Mouse (Mus musculus): ENCODE data around the gene Zrsr1. TPM values are rescaled to one million over a fixed set of nuclear protein-coding genes. Genes with fewer than 3 reads are reported as not detected.

Gene Zrsr1
- polyA plus RNA-seq, 1 experiment: 5.6 TPM

DNA sequence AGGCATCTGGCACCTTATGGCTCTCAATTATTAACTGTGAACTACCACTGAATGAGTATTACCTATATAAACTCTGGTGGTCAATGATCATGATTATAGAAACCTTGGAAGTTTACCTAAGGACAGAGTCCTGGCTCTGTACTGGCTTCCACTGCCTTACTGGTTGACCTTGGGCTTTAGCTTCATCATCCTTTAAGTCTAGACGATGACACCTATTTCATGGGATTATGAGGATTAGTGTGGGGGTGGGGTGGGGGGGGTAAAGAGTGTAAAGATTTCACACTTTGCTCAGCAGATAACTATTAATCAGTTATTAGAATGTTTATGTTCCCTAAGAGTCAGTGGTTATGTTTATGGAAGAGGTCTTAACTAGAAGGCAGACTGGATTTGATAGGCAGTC is 18.0 kb downstream of the Zrsr1 start:
- Histone ChIP-seq H3K4me2 (ENCODE audit: low read depth) (peak overlapping the region; percentile 77), H3K36me3 (ENCODE audit: control insufficient read depth, insufficient read depth) (peaks cover 14% of the 10 kb centered on the region), H3K79me2 (ENCODE audit: control insufficient read depth, insufficient read depth) (peaks cover 40% of the 10 kb centered on the region), H3K4me3 (peak overlapping the region; percentile 49), H3ac (ENCODE audit: control insufficient read depth, insufficient read length) (no peak overlapping the region), H3K27me3 (ENCODE audit: control insufficient read depth, insufficient read depth, insufficient read length) (no peaks in the 10 kb centered on the region)
- TF ChIP-seq SRF (IDR thresholded peaks at IDR 0.05; ENCODE audit: control insufficient read depth, insufficient read length, low read depth) (no peak), TCF3 (IDR thresholded peaks at IDR 0.05; ENCODE audit: insufficient read length, low read depth) (no peak), CEBPB (IDR thresholded peaks at IDR 0.05; ENCODE audit: insufficient read depth, poor library complexity, severe bottlenecking) (no peak), MAX (IDR thresholded peaks at IDR 0.05; ENCODE audit: low read depth) (no peak), TCF12 (IDR thresholded peaks at IDR 0.05; ENCODE audit: insufficient read depth, poor library complexity, severe bottlenecking) (no peak), POLR2A (IDR thresholded peaks at IDR 0.05; ENCODE audit: insufficient read length, low read depth) (no peak), MYOG (IDR thresholded peaks at IDR 0.05; ENCODE audit: control insufficient read depth in 1 of 3, insufficient read depth in 1 of 3, insufficient read length in 2 of 3, low read depth in 2 of 3) (no peak), POLR2AphosphoS2 (IDR thresholded peaks at IDR 0.05; ENCODE audit: insufficient read length, low read depth) (no peak), E2F4 (IDR thresholded peaks at IDR 0.05; ENCODE audit: insufficient read depth) (no peak), REST (IDR thresholded peaks at IDR 0.05; ENCODE audit: insufficient read depth, insufficient read length) (no peak), USF1 (IDR thresholded peaks at IDR 0.05; ENCODE audit: low read depth) (no peak), MYOD1 (IDR thresholded peaks at IDR 0.05; ENCODE audit: control insufficient read depth in 1 of 3, insufficient read length in 2 of 3, low read depth in 2 of 3) (no peak)

DNA sequence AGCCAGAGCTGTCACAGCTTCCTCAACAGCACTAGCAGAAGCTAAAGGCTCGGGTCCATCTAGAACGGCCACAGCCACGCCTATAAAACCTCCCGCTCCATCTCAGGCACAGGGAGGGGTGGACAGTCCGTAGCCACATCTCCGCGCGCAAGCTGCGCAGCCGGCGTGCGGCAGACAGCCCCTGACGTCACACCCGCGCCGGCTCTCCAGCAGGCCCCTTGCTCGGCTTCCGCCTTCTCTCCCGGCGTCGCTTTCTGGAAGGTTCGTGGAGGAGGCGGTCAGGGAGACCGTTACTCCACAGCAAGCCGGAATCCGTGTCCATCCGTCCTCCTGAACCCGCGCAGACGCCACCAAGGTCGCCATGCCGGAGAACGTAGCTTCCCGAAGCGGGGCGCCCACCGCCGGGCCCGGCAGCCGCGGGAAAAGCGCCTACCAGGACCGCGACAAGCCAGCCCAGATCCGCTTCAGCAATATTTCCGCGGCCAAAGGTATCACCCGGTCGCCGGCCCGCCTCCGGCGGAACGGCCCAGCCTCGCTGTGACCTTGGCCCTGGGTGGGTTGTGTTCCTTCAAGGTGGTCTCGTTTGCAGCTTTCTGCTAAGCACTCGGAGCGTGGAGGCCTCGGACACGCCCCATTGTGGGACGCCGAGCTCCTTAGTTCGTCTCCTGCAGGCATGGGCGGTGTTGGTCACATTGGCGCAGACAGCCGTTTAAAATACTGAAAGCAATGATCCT is 18.8 kb downstream of the Zrsr1 start, which contains the start of gene Cct4:
Cct4 (plus strand) TSS at position 127 of the 734 bp plus-strand sequence.
- Histone ChIP-seq H3K27me3 (ENCODE audit: control insufficient read depth, insufficient read depth, insufficient read length) (no peaks in the 10 kb centered on the region), H3K79me2 (ENCODE audit: control insufficient read depth, insufficient read depth) (peaks cover 40% of the 10 kb centered on the region), H3K4me3 (peak within 1 kb of the TSS; percentile 49), H3K4me2 (ENCODE audit: low read depth) (peak within 1 kb of the TSS; percentile 95), H3ac (ENCODE audit: control insufficient read depth, insufficient read length) (peak within 1 kb of the TSS; percentile 32), H3K36me3 (ENCODE audit: control insufficient read depth, insufficient read depth) (peaks cover 16% of the 10 kb centered on the region)
- TF ChIP-seq MAX (IDR thresholded peaks at IDR 0.05; ENCODE audit: low read depth): peak; percentile 79
- TF ChIP-seq E2F4 (IDR thresholded peaks at IDR 0.05; ENCODE audit: insufficient read depth): peak; percentile 28
- peak; percentile 86 for TF ChIP-seq SRF (IDR thresholded peaks at IDR 0.05; ENCODE audit: control insufficient read depth, insufficient read length, low read depth)
- TF ChIP-seq MYOG (IDR thresholded peaks at IDR 0.05; ENCODE audit: control insufficient read depth in 1 of 3, insufficient read depth in 1 of 3, insufficient read length in 2 of 3, low read depth in 2 of 3): peak in 1 of 3 experiments; percentile 27
- TF ChIP-seq POLR2AphosphoS2 (IDR thresholded peaks at IDR 0.05; ENCODE audit: insufficient read length, low read depth): peak; percentile 95
- no peak for TF ChIP-seq TCF3 (IDR thresholded peaks at IDR 0.05; ENCODE audit: insufficient read length, low read depth)
- TF ChIP-seq POLR2A (IDR thresholded peaks at IDR 0.05; ENCODE audit: insufficient read length, low read depth): peak; percentile 83
- peak in 1 of 3 experiments; percentile 27 for TF ChIP-seq MYOD1 (IDR thresholded peaks at IDR 0.05; ENCODE audit: control insufficient read depth in 1 of 3, insufficient read length in 2 of 3, low read depth in 2 of 3)
- no peak for TF ChIP-seq REST (IDR thresholded peaks at IDR 0.05; ENCODE audit: insufficient read depth, insufficient read length)

DNA sequence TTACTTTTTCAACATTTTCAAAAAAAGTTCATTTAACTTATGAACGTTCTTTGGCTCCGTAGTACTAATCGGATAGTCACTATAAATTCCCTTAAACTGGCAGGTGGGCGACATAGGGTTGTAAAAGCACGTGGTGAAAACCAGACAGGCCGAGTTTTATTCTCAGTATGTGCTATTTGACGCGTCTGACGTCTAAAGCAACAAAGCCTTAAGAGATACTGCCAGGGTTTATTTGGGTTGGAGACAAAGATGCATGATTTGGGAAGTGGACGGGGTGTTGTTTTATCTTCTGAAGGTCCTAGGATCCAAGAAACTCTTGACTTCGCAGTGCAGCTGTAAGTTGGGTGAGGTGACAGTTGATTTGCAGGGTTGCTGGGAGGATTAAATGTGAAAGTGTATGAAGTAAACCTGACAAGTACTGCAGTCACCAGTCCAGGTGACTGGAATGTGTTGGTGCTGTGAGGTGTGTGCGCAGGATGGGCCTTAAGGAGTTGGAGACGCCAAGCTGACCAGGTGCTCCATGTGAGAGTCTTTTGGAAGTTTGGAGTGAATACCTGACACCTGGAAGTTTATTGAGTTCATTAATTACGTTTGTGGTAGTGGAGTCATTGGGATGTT is 19.5 kb downstream of the Zrsr1 start:
- peaks cover 40% of the 10 kb centered on the region for H3K79me2 ChIP-seq (ENCODE audit: control insufficient read depth, insufficient read depth)
- H3K4me2 ChIP-seq (ENCODE audit: low read depth): peak overlapping the region; percentile 95
- no peaks in the 10 kb centered on the region for H3K27me3 ChIP-seq (ENCODE audit: control insufficient read depth, insufficient read depth, insufficient read length)
- no peak for TF ChIP-seq TCF3 (IDR thresholded peaks at IDR 0.05; ENCODE audit: insufficient read length, low read depth)
- no peak for TF ChIP-seq USF1 (IDR thresholded peaks at IDR 0.05; ENCODE audit: low read depth)
- no peak for TF ChIP-seq CEBPB (IDR thresholded peaks at IDR 0.05; ENCODE audit: insufficient read depth, poor library complexity, severe bottlenecking)
- no peak for TF ChIP-seq REST (IDR thresholded peaks at IDR 0.05; ENCODE audit: insufficient read depth, insufficient read length)
- no peak for TF ChIP-seq TCF12 (IDR thresholded peaks at IDR 0.05; ENCODE audit: insufficient read depth, poor library complexity, severe bottlenecking)
- no peak for TF ChIP-seq POLR2AphosphoS2 (IDR thresholded peaks at IDR 0.05; ENCODE audit: insufficient read length, low read depth)
- TF ChIP-seq POLR2A (IDR thresholded peaks at IDR 0.05; ENCODE audit: insufficient read length, low read depth): no peak
- no peak for TF ChIP-seq MYOD1 (IDR thresholded peaks at IDR 0.05; ENCODE audit: control insufficient read depth in 1 of 3, insufficient read length in 2 of 3, low read depth in 2 of 3)
- peak overlapping the region; percentile 32 for H3ac ChIP-seq (ENCODE audit: control insufficient read depth, insufficient read length)
- H3K4me3 ChIP-seq: peak overlapping the region; percentile 49
- peaks cover 24% of the 10 kb centered on the region for H3K36me3 ChIP-seq (ENCODE audit: control insufficient read depth, insufficient read depth)

DNA sequence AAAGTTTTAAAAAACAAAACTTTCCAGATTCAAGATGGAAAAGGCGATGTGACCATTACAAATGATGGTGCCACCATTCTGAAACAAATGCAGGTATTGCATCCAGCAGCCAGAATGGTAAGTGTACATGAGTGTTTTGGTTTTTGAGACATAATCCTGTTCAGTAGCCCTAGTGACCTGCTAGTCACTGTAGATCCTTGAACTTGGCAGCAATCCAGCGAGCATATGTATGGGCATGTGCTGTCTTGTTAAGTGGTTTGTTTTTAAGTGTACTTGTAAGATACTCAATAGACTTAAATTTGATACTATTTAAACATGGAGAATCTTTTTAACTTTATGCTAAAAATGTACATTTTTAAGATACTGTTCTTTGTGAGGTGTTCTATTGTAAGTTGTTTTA is 22.5 kb downstream of the Zrsr1 start:
- TF ChIP-seq USF1 (IDR thresholded peaks at IDR 0.05; ENCODE audit: low read depth) (no peak), CEBPB (IDR thresholded peaks at IDR 0.05; ENCODE audit: insufficient read depth, poor library complexity, severe bottlenecking) (no peak), TCF12 (IDR thresholded peaks at IDR 0.05; ENCODE audit: insufficient read depth, poor library complexity, severe bottlenecking) (no peak), POLR2A (IDR thresholded peaks at IDR 0.05; ENCODE audit: insufficient read length, low read depth) (no peak), REST (IDR thresholded peaks at IDR 0.05; ENCODE audit: insufficient read depth, insufficient read length) (no peak), MYOG (IDR thresholded peaks at IDR 0.05; ENCODE audit: control insufficient read depth in 1 of 3, insufficient read depth in 1 of 3, insufficient read length in 2 of 3, low read depth in 2 of 3) (no peak), POLR2AphosphoS2 (IDR thresholded peaks at IDR 0.05; ENCODE audit: insufficient read length, low read depth) (no peak), SRF (IDR thresholded peaks at IDR 0.05; ENCODE audit: control insufficient read depth, insufficient read length, low read depth) (no peak)
- peaks cover 40% of the 10 kb centered on the region for H3K79me2 ChIP-seq (ENCODE audit: control insufficient read depth, insufficient read depth)
- H3K4me3 ChIP-seq: no peak overlapping the region
- H3ac ChIP-seq (ENCODE audit: control insufficient read depth, insufficient read length): no peak overlapping the region
- H3K4me2 ChIP-seq (ENCODE audit: low read depth): no peak overlapping the region
- H3K36me3 ChIP-seq (ENCODE audit: control insufficient read depth, insufficient read depth): peaks cover 51% of the 10 kb centered on the region
- H3K27me3 ChIP-seq (ENCODE audit: control insufficient read depth, insufficient read depth, insufficient read length): no peaks in the 10 kb centered on the region
